Mouse (Mus musculus) midbrain, postnatal 0 days (tissue): ENCODE results near the gene Mindy1. TPM values are rescaled to one million over a fixed set of nuclear protein-coding genes. Genes with fewer than 3 reads are reported as not detected.
A peak's percentile ranks its signal among the peaks of the same experiment; 100 is the strongest.

Experiments used
- ATAC-seq: fragments of 200-750 bp; cut with Nextera tagmentation; 2 replicates; pipeline ENCODE4 v1.8.0; 2017; ENCODE audit warnings: moderate number of reproducible peaks, mild to moderate bottlenecking, moderate TSS enrichment, moderate library complexity; ENCODE audit not compliant: low FRiP score
- DNase-seq: peaks from one replicate; pipeline ENCODE4 v3.0.0-alpha.2; 2015; ENCODE audit warnings: low spot score
- H3K27ac ChIP-seq: fragments of 300-500 bp; sonication (generic); 2 replicates; pipeline ENCODE4 v1.5.1; 2014; ENCODE audit warnings: low read depth, mild to moderate bottlenecking, low read length, mixed read lengths
- H3K27me3 ChIP-seq: fragments of 300-500 bp; sonication (generic); 2 replicates; pipeline ENCODE4 v1.6.1; 2014; ENCODE audit warnings: low read length, control low read depth, mixed read lengths; ENCODE audit not compliant: insufficient read depth
- H3K36me3 ChIP-seq: fragments of 300-500 bp; sonication (generic); 2 replicates; pipeline ENCODE4 v1.6.1; 2014; ENCODE audit warnings: low read length, control low read depth, mixed read lengths; ENCODE audit not compliant: insufficient read depth
- H3K4me1 ChIP-seq: fragments of 300-500 bp; sonication (generic); 2 replicates; pipeline ENCODE4 v1.6.1; 2014; ENCODE audit warnings: mild to moderate bottlenecking, control low read depth, antibody characterized with exemption, low read length, mixed read lengths; ENCODE audit not compliant: insufficient read depth
- H3K4me2 ChIP-seq: fragments of 300-500 bp; sonication (generic); 2 replicates; pipeline ENCODE4 v1.6.1; 2014; ENCODE audit warnings: low read depth, mild to moderate bottlenecking, low read length, mixed read lengths; ENCODE audit not compliant: poor library complexity, severe bottlenecking
- H3K4me3 ChIP-seq: fragments of 300-500 bp; sonication (generic); 2 replicates; pipeline ENCODE4 v1.5.1; 2014; ENCODE audit warnings: low read depth, mild to moderate bottlenecking, low read length, moderate library complexity
- H3K9ac ChIP-seq: fragments of 300-500 bp; sonication (generic); replicated peaks from 2 replicates; pipeline ENCODE4 v1.6.1; 2014; ENCODE audit warnings: mild to moderate bottlenecking, low read length, moderate library complexity, mixed read lengths; ENCODE audit not compliant: poor library complexity, severe bottlenecking
- H3K9me3 ChIP-seq: fragments of 300-500 bp; sonication (generic); 2 replicates; pipeline ENCODE4 v1.6.1; 2016; ENCODE audit warnings: low read length, control low read depth
- CTCF ChIP-seq: IDR thresholded peaks from 2 replicates; pipeline ENCODE4 v1.5.1; 2016; ENCODE audit warnings: antibody characterized with exemption, mild to moderate bottlenecking
- WGBS: fragments of 180-500 bp; shearing (Covaris S2); extraction: QIAGEN DNeasy Blood & Tissue Kit; methylation state at CpG from one replicate; pipeline ENCODE4 v1.1.7; 2014; 5-methylcytosine and 5-hydroxymethylcytosine counted together
- polyA plus RNA-seq: library from polyadenylated mRNA; unstranded; fragments of >200 nt; fragmentation: Nextera tagmentation; extraction: Ambion mirVana; gene quantifications from 2 replicates; pipeline ENCODE4 v1.2.1, GENCODE M21; 2015
- total RNA-seq: library from RNA; depleted of rRNA; stranded (reverse); fragments of >200 nt; gene quantifications from 2 replicates; pipeline ENCODE4 v1.2.3, GENCODE M21; 2014

Gene Mindy1
- total and polyA plus RNA-seq, 2 experiments from 2014 or later, result 34.8 to 37.1 TPM

- no peaks in the 10 kb centered on the region for H3K27me3 ChIP-seq
- peaks cover 9% of the 10 kb centered on the region; the same call in 1 of the 2 replicates for H3K4me1 ChIP-seq
- H3K9ac ChIP-seq, result peak overlapping the region; percentile 80
- under 1% methylated on average over 51 of the region's 51 CpGs for WGBS
- TF ChIP-seq CTCF, result peak; percentile 55
- peak overlapping the region; percentile 73 for H3K4me3 ChIP-seq
- H3K4me2 ChIP-seq, result peak overlapping the region; percentile 93
- H3K27ac ChIP-seq, result peak overlapping the region; percentile 87
- no peaks in the 10 kb centered on the region for H3K9me3 ChIP-seq
- ATAC-seq (peak; percentile 55), DNase-seq (peak; percentile 88)
- peaks cover 3% of the 10 kb centered on the region; the same call in 1 of the 2 replicates for H3K36me3 ChIP-seq
Measured at GRCm38 (mm10) chr3:95282865-95283588, 1.9 kb downstream of the Mindy1 start.

DNA sequence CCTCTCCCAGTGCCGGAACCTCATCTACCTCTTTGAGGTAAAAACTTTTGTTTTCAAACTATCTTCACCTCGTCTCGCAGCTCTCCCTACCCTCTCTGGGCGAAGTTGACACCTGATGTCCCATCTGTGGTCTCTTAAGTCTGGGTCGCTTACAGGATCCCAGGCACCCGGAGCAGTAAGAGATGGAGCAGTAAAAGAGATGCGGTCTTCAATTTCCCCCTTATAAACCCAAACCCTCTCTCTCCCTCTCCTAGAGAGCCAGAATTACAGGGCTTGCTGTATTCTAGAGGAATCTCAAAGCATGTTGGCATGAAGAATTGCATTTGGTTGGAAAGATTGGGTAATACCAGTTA is 2.4 kb downstream of the Mindy1 start:
- peaks cover 7% of the 10 kb centered on the region; the same call in 1 of the 2 replicates for H3K36me3 ChIP-seq
- H3K27me3 ChIP-seq, result no peaks in the 10 kb centered on the region
- peak overlapping the region; percentile 93 for H3K4me2 ChIP-seq
- no peaks in the 10 kb centered on the region for H3K9me3 ChIP-seq
- DNase-seq (no peak), ATAC-seq (no peak)
- peaks cover 9% of the 10 kb centered on the region; the same call in 1 of the 2 replicates for H3K4me1 ChIP-seq
- H3K27ac ChIP-seq, result peak overlapping the region; percentile 87
- H3K9ac ChIP-seq, result peak overlapping the region; percentile 80
- WGBS, result 1% methylated on average over 7 of the region's 7 CpGs
- peak overlapping the region; percentile 73 for H3K4me3 ChIP-seq
- TF ChIP-seq CTCF, result no peak

DNA sequence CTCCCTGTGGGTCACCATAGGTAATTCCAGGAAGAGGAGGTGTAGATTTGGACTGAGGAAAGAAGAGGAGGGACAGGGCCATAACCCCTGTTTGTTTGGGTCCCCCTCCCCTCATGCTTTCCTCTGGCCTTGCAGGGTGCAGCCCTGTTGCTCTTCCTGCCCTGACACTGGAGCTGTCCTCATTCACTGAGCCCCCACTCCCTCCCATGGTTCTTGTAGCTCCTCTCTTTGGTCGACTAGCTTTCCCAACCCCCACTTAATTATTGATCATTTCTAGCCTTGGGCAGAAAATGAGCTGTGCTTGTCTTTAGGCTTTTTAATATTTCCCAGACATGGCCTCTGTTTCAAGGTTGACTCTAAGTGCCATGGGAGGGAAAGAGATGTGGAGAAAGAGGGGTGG is 2.9 kb downstream of the Mindy1 start:
- WGBS, result 10% methylated on average over 1 of the region's 1 CpGs
- ATAC-seq (no peak), DNase-seq (no peak)
- no peaks in the 10 kb centered on the region for H3K9me3 ChIP-seq
- no peaks in the 10 kb centered on the region for H3K27me3 ChIP-seq
- H3K4me2 ChIP-seq, result peak overlapping the region; percentile 93
- no peak for TF ChIP-seq CTCF
- peak overlapping the region; percentile 87; the same call in 1 of the 2 replicates for H3K27ac ChIP-seq
- peak overlapping the region; percentile 73 for H3K4me3 ChIP-seq
- peaks cover 9% of the 10 kb centered on the region; the same call in 1 of the 2 replicates for H3K4me1 ChIP-seq
- H3K36me3 ChIP-seq, result peaks cover 8% of the 10 kb centered on the region; the same call in 1 of the 2 replicates
- peak overlapping the region; percentile 80; the same call in 1 of the 2 replicates for H3K9ac ChIP-seq

DNA sequence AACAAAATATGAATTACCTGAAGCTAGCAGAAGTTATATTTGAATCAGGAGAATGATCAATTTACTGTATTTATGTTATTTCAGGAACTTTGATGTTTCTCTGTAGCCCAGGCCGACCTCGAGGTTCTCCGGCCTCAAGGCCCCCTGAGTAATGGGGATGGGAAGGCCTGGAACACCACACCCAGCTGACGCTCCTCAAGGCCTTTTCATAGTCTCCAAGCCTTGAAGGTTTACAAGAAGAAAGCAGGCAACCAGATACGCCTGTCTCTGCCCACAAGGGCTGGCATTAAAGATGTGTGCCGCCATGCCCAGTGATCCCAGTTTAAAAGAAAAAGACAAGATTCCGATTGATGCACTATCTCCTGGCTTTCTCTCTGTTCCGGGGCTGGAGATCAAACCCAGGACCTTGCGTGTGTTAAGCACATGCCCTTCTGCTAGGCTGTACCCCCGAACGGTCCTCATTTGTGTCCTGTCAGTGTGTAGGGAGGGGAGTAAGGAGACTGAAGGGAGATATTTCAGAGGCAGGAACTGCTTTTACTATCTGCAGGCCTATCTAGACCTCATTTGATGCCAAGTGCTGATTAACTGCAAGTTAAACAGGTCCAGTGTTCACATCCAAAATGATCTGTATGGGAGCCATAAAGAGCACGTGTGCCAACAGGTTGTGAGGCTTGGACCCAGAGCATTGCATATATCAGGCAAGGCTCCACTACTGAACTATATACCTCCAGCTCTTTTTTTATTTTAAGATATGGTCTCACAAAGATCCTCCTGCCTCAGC is 3.5 kb downstream of the Mindy1 start:
- ATAC-seq, result no peak
- H3K4me3 ChIP-seq, result no peak overlapping the region

DNA sequence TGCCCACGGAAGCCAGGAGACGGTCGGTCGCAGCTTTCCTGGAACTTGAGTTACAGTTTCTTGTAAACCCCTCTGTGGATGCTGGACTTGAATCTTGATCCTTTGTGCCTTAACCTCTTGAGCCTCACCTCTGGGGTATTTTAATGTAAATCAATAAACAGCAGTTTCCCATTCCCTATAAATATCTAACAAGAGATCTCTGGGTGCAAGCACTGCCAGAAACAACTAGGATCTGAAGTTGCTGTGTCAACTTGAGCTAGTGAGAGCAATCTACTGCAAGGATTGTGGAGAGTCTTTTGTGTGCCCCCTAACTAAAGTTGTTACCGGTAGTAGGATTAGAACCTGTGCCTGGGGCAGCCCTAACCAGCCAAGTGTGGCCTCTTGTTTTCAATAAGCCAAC is 4.2 kb downstream of the Mindy1 start:
- no peaks in the 10 kb centered on the region for H3K9me3 ChIP-seq
- no peak overlapping the region for H3K27ac ChIP-seq
- ATAC-seq, result no peak
- no peak for DNase-seq
- H3K4me3 ChIP-seq, result no peak overlapping the region
- no peak for TF ChIP-seq CTCF
- H3K4me1 ChIP-seq, result peaks cover 9% of the 10 kb centered on the region; the same call in 1 of the 2 replicates
- WGBS, result 96% methylated on average over 5 of the region's 5 CpGs
- H3K27me3 ChIP-seq, result no peaks in the 10 kb centered on the region
- peaks cover 8% of the 10 kb centered on the region; the same call in 1 of the 2 replicates for H3K36me3 ChIP-seq
- H3K9ac ChIP-seq, result no peak overlapping the region
- H3K4me2 ChIP-seq, result no peak overlapping the region

More for the DNA sequence above, 3.5 kb downstream of the Mindy1 start:
- TF ChIP-seq CTCF, result no peak
- no peaks in the 10 kb centered on the region for H3K9me3 ChIP-seq
- WGBS, result 90% methylated on average over 12 of the region's 12 CpGs
- peaks cover 8% of the 10 kb centered on the region; the same call in 1 of the 2 replicates for H3K36me3 ChIP-seq
- H3K27ac ChIP-seq, result no peak overlapping the region
- no peak for DNase-seq
- peak overlapping the region; percentile 93; the same call in 1 of the 2 replicates for H3K4me2 ChIP-seq
- H3K9ac ChIP-seq, result 0 out of 2 replicates have a peak overlapping the region, but pooled peaks have one; percentile 4
- H3K27me3 ChIP-seq, result no peaks in the 10 kb centered on the region
- H3K4me1 ChIP-seq, result peaks cover 9% of the 10 kb centered on the region; the same call in 1 of the 2 replicates
